Mouse (Mus musculus) central nervous system, embryonic 11.5 days (tissue): ENCODE data around the gene Olfr1434. TPM values are rescaled to one million over a fixed set of nuclear protein-coding genes. Genes with fewer than 3 reads are reported as not detected.

ENCODE experiments used
- polyA plus RNA-seq: library from polyadenylated mRNA; depleted of rRNA; stranded (reverse); fragments of >200 nt; gene quantifications from 2 replicates; pipeline ENCODE4 v1.2.3, GENCODE M21; 2012; rRNA removed

Olfr1434 gene
- not detected in 2 replicates for polyA plus RNA-seq

DNA sequence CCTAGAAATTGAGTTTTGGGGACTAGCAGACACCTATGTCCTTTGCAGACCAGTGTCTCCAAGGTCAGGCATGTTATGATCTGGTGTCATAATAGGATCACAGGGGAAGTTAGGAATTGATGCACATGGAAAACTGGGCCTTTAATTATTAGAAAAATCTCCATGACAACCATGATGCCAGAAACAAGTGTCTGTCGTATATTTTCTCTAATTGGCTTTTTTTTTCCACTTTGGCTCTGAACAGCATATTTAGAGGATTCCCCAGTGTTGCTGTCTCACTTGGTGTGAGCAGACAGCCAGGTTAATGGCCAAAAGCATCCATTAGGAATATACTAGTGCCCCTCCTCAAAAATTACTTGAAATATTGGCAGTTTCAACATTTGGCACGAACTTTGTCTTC, at the start of gene Olfr1434:
Gene Olfr1434 (plus strand): TSS at position 301 of the 400 bp plus-strand sequence.

DNA sequence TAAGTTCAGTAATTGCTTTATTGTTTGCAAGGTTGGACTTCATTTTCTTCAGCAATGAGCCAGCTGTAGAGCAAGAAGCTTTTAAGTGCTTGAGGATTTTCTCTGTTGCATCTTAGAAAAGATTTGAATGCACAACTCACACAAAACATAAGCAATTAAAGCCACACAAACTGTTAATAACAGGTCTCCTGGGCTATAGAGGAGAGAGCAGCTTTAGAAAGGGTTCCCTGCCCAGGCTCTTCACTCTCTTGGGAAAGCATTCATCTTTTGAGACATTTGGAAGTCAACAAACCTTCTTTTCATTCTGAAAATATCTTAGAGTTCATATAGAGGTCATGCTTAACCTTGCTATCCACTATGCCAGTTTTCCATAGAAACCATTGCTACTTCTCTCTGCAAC, 47.2 kb upstream of the Olfr1434 start, which contains the start of gene Olfr1432:
Gene Olfr1432 (minus strand): TSS at position 101 of the 400 bp plus-strand sequence.

DNA sequence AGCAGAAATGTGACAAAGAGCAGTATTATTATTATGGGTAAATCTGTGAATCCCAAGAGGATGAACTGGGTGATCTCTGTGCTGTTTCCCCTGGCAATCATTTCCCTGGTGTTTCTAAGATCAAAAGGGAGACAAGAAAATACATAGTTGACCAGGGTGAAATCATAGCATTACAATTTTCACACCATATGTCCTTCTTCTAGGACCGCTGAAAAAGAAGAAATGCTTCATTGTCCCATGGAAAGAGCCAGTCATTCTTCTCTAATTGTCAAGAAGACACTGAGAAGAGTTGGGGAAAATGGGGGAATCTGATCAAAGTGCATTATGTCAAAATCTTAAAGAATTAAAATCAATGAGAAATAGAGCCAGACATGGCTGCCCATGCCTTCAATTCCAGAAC, 38.1 kb upstream of the Olfr1434 start, which contains the start of gene Olfr262:
Gene Olfr262 (minus strand): TSS at position 101 of the 400 bp plus-strand sequence.

DNA sequence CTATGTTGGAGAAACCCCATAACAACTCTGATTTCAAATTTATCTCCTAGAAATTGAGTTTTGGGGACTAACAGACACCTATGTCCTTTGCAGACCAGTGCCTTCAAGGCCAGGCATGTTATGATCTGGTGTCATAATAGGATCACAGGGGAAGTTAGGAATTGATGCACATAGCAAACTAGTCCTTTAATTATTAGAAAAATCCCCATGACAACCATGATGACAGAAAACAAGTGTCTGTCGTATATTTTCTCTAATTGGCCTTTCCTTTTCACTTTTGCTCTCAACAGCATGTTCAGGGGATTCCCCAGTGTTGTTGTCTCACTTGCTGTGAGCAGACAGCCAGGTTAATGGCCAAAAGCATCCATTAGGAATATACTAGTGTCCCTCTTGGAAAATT, 18.9 kb upstream of the Olfr1434 start, which contains the start of gene Olfr235:
Gene Olfr235 (plus strand): TSS at position 301 of the 400 bp plus-strand sequence.

DNA sequence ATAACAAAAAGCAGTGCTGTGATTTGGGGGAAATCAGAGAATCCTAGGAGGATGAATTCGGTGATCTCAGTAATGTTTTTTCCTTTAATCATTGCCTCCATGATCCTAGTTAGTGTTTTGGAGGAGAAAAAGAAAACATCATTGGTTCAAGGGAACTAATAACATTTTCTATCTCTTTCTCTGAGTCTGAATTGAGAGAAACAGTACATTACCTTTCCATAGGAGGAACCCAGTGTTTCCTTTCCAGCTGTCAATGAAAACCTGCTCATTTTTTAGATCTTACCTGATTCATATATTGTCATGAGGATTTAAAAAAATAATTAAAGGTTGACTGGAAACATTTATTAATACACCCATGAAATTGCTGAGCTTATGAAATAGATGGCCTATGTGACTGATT, 19.4 kb downstream of the Olfr1434 start, which contains the start of gene Olfr1436:
Gene Olfr1436 (minus strand): TSS at position 101 of the 400 bp plus-strand sequence.

DNA sequence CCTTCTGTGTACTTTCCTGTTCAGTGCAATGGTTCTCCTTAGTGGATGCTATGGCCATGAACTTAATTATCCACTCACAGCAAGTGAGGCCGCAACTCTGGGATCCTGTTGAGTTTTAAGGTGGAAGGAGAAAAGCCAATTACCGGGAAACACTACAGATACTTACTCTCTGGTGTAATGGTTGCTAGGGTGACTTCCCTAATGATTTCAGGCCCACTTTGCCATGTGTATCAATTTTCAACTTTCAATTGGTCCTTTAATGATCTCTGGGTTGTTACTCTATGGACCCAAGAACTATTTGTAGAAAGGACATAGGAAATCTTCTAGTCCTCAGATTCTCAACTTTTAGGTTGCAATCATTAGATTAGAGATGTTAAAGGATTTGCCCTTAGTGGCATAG, 45.3 kb downstream of the Olfr1434 start, which contains the start of gene Olfr1437:
Gene Olfr1437 (minus strand): TSS at position 101 of the 400 bp plus-strand sequence.

Other genes with a start within 250 kb of the Olfr1434 start
- 0.01 TPM in 1 of 2 replicates, not detected in the other for gene Olfr1423, start 238.5 kb upstream of the Olfr1434 start, polyA plus RNA-seq
- gene Olfr1424, start 217.2 kb upstream of the Olfr1434 start, polyA plus RNA-seq, result not detected in 2 replicates
- gene Olfr1425, start 202.1 kb upstream of the Olfr1434 start, polyA plus RNA-seq, result not detected in 2 replicates
- gene Olfr1426, start 187.8 kb upstream of the Olfr1434 start, polyA plus RNA-seq, result not detected in 2 replicates
- not detected in 2 replicates for gene Olfr1427, start 176.5 kb upstream of the Olfr1434 start, polyA plus RNA-seq
- not detected in 2 replicates for gene Olfr1428, start 164.0 kb upstream of the Olfr1434 start, polyA plus RNA-seq
- not detected in 2 replicates for gene Olfr76, start 156.7 kb upstream of the Olfr1434 start, polyA plus RNA-seq
- not detected in 2 replicates for gene Olfr1555-ps1, start 109.7 kb upstream of the Olfr1434 start, polyA plus RNA-seq
- not detected in 2 replicates for gene Olfr1431, start 79.2 kb upstream of the Olfr1434 start, polyA plus RNA-seq
- gene Olfr1432, start 47.3 kb upstream of the Olfr1434 start, polyA plus RNA-seq, result not detected in 2 replicates
- gene Olfr262, start 38.2 kb upstream of the Olfr1434 start, polyA plus RNA-seq, result not detected in 2 replicates
- gene Olfr235, start 18.8 kb upstream of the Olfr1434 start, polyA plus RNA-seq, result not detected in 2 replicates
- gene Olfr1436, start 19.3 kb downstream of the Olfr1434 start, polyA plus RNA-seq, result not detected in 2 replicates
- gene Olfr1437, start 45.2 kb downstream of the Olfr1434 start, polyA plus RNA-seq, result not detected in 2 replicates
- not detected in 2 replicates for gene Olfr1438-ps1, start 56.1 kb downstream of the Olfr1434 start, polyA plus RNA-seq
- gene Olfr1440, start 107.4 kb downstream of the Olfr1434 start, polyA plus RNA-seq, result not detected in 2 replicates
- not detected in 2 replicates for gene Olfr1441, start 137.6 kb downstream of the Olfr1434 start, polyA plus RNA-seq
- not detected in 2 replicates for gene Pfpl, start 148.1 kb downstream of the Olfr1434 start, polyA plus RNA-seq
- gene Mpeg1, start 180.9 kb downstream of the Olfr1434 start, polyA plus RNA-seq, result 1.5 and 1.7 TPM in 2 replicates
- gene Dtx4, start 221.6 kb downstream of the Olfr1434 start, polyA plus RNA-seq, result 33.6 and 36.3 TPM in 2 replicates